Mouse (Mus musculus): ENCODE measurements around the gene Tbc1d14.

GRCm38 (mm10) chr5:36508351-36508750 is 84.7 kb downstream of the Tbc1d14 start:
- no peak for TF ChIP-seq GATA1 (IDR thresholded peaks at IDR 0.05; ENCODE audit: borderline replicate concordance, low read length)
- TF ChIP-seq CTCF (IDR thresholded peaks at IDR 0.05; ENCODE audit: low read depth, low read length) = no peak

All from G1E (cell line).